ENCODE assay signal across 13 mouse cellular contexts in genomic region chr2:131953711-131954110, GRCm38 (mm10). TPM values are rescaled to one million over a fixed set of nuclear protein-coding genes. Genes with fewer than 3 reads are reported as not detected.
DNase-seq lines count a peak whose midpoint lies in the region; ATAC-seq lines count a peak whose summit lies in the region.
"Had no signal": no experiment of that assay in that cellular context is flagged by ENCODE, and none has a peak within 500 bp of the region (broad histone marks: within the 10 kb centered on the region; RNA-seq: fewer than 3 reads in every experiment).

No protein-coding gene starts in this region.

- peaks cover 66% of the 10 kb centered on the region for H3K27me3 ChIP-seq in hindbrain, embryonic 10.5 days (ENCODE audit: insufficient read depth, poor library complexity, severe bottlenecking)
- H3K27me3 ChIP-seq in hindbrain, embryonic 11.5 days (ENCODE audit: control insufficient read depth, insufficient read depth, low read length) = peaks cover 24% of the 10 kb centered on the region
- H3K27me3 ChIP-seq in midbrain, embryonic 12.5 days = peaks cover 46% of the 10 kb centered on the region
- peaks cover 64% of the 10 kb centered on the region for H3K27me3 ChIP-seq in midbrain, embryonic 10.5 days (ENCODE audit: low read depth, poor library complexity, severe bottlenecking)
- peaks cover 11% of the 10 kb centered on the region for H3K27me3 ChIP-seq in hindbrain, embryonic 16.5 days (replicated peaks; ENCODE audit: control insufficient read depth, insufficient read depth, low read length)
- H3K27me3 ChIP-seq in midbrain, embryonic 16.5 days (ENCODE audit: control insufficient read depth, insufficient read depth, low read depth, low read length) = peaks cover 16% of the 10 kb centered on the region

- no peak overlapping the region for H3K4me2 ChIP-seq in hindbrain, embryonic 11.5 days (replicated peaks; ENCODE audit: low read depth, low read length)
- peak overlapping the region; percentile 37; the same call in 1 of the 2 replicates for H3K4me2 ChIP-seq in midbrain, embryonic 12.5 days (replicated peaks)
- peak overlapping the region; percentile 50; the same call in 1 of the 2 replicates for H3K4me2 ChIP-seq in hindbrain, embryonic 16.5 days (ENCODE audit: low read length)
- H3K4me2 ChIP-seq in midbrain, embryonic 16.5 days (ENCODE audit: low read length) = peak overlapping the region; percentile 45; the same call in 1 of the 2 replicates

- H3K27ac ChIP-seq in hindbrain, embryonic 10.5 days = no peak overlapping the region
- no peak overlapping the region for H3K27ac ChIP-seq in hindbrain, embryonic 11.5 days (ENCODE audit: low read depth, low read length)
- H3K27ac ChIP-seq in midbrain, embryonic 12.5 days (replicated peaks) = no peak overlapping the region
- H3K27ac ChIP-seq in midbrain, embryonic 10.5 days (replicated peaks) = no peak overlapping the region
- no peak overlapping the region for H3K27ac ChIP-seq in hindbrain, embryonic 16.5 days (ENCODE audit: low read depth, low read length)
- no peak overlapping the region for H3K27ac ChIP-seq in midbrain, embryonic 16.5 days (ENCODE audit: low read length)
- H3K27ac ChIP-seq: liver, embryonic 13.5 days had no signal

- ATAC-seq in hindbrain, embryonic 11.5 days (ENCODE audit: low FRiP score) = no peak
- no peak for ATAC-seq in midbrain, embryonic 12.5 days (ENCODE audit: low FRiP score, low read depth)
- ATAC-seq in hindbrain, embryonic 16.5 days = no peak
- no peak for ATAC-seq in midbrain, embryonic 16.5 days
- ATAC-seq: activated CD4-positive, CD25-positive, alpha-beta regulatory T cell, adult 4 months had no signal

- no peak overlapping the region for H3K9ac ChIP-seq in hindbrain, embryonic 11.5 days (ENCODE audit: low read depth, low read length)
- H3K9ac ChIP-seq in midbrain, embryonic 12.5 days (replicated peaks) = no peak overlapping the region
- no peak overlapping the region for H3K9ac ChIP-seq in hindbrain, embryonic 16.5 days (ENCODE audit: low read depth, low read length)
- H3K9ac ChIP-seq in midbrain, embryonic 16.5 days (ENCODE audit: low read depth, low read length) = no peak overlapping the region
- H3K9ac ChIP-seq: liver, embryonic 13.5 days had no signal

- peak overlapping the region; percentile 38; the same call in 1 of the 2 replicates for H3K4me3 ChIP-seq in hindbrain, embryonic 10.5 days
- no peak overlapping the region for H3K4me3 ChIP-seq in hindbrain, embryonic 11.5 days (ENCODE audit: low read depth, low read length)
- no peak overlapping the region for H3K4me3 ChIP-seq in midbrain, embryonic 12.5 days
- H3K4me3 ChIP-seq in midbrain, embryonic 10.5 days = no peak overlapping the region
- H3K4me3 ChIP-seq in hindbrain, embryonic 16.5 days (ENCODE audit: low read length) = no peak overlapping the region
- H3K4me3 ChIP-seq in midbrain, embryonic 16.5 days (ENCODE audit: low read depth, low read length) = no peak overlapping the region
- H3K4me3 ChIP-seq: liver, embryonic 13.5 days had no signal

- H3K36me3 ChIP-seq in hindbrain, embryonic 10.5 days = no peaks in the 10 kb centered on the region
- no peaks in the 10 kb centered on the region for H3K36me3 ChIP-seq in hindbrain, embryonic 11.5 days (ENCODE audit: control insufficient read depth, insufficient read depth, low read length)
- H3K36me3 ChIP-seq in midbrain, embryonic 12.5 days = no peaks in the 10 kb centered on the region
- H3K36me3 ChIP-seq in midbrain, embryonic 10.5 days = no peaks in the 10 kb centered on the region
- no peaks in the 10 kb centered on the region for H3K36me3 ChIP-seq in hindbrain, embryonic 16.5 days (ENCODE audit: control insufficient read depth, insufficient read depth, low read length)
- H3K36me3 ChIP-seq in midbrain, embryonic 16.5 days (ENCODE audit: control insufficient read depth, insufficient read depth, low read length) = no peaks in the 10 kb centered on the region
- H3K36me3 ChIP-seq: liver, embryonic 13.5 days had no signal

- peaks cover 28% of the 10 kb centered on the region for H3K4me1 ChIP-seq in hindbrain, embryonic 10.5 days (replicated peaks)
- no peaks in the 10 kb centered on the region for H3K4me1 ChIP-seq in hindbrain, embryonic 11.5 days (replicated peaks; ENCODE audit: control insufficient read depth, insufficient read depth, low read length)
- 0 out of 2 replicates have a peak, but pooled peaks cover 4% of the 10 kb centered on the region for H3K4me1 ChIP-seq in midbrain, embryonic 12.5 days
- peaks cover 27% of the 10 kb centered on the region for H3K4me1 ChIP-seq in midbrain, embryonic 10.5 days
- H3K4me1 ChIP-seq in hindbrain, embryonic 16.5 days (ENCODE audit: control insufficient read depth, insufficient read depth, low read depth, low read length) = peaks cover 9% of the 10 kb centered on the region; the same call in 1 of the 2 replicates
- peaks cover 4% of the 10 kb centered on the region; the same call in 1 of the 2 replicates for H3K4me1 ChIP-seq in midbrain, embryonic 16.5 days (ENCODE audit: control insufficient read depth, insufficient read depth, low read length)

- DNase-seq in hindbrain, embryonic 10.5 days (ENCODE audit: low spot score) = no peak
- no peak for DNase-seq in hindbrain, embryonic 11.5 days (ENCODE audit: low spot score)
- DNase-seq in midbrain, embryonic 10.5 days (ENCODE audit: low spot score) = no peak
- no peak for DNase-seq in adrenal gland, postnatal 36 days
- DNase-seq in adrenal gland, postnatal 14 days = no peak
- DNase-seq: liver, embryonic 13.5 days; right cerebral cortex, adult 18-20 months; thymus, postnatal 25 days had no signal

- H3K9me3 ChIP-seq in hindbrain, embryonic 10.5 days = no peaks in the 10 kb centered on the region
- H3K9me3 ChIP-seq in hindbrain, embryonic 11.5 days (ENCODE audit: control insufficient read depth, low read length) = no peaks in the 10 kb centered on the region
- no peaks in the 10 kb centered on the region for H3K9me3 ChIP-seq in midbrain, embryonic 12.5 days
- H3K9me3 ChIP-seq in midbrain, embryonic 10.5 days (replicated peaks) = no peaks in the 10 kb centered on the region
- no peaks in the 10 kb centered on the region for H3K9me3 ChIP-seq in hindbrain, embryonic 16.5 days (ENCODE audit: control insufficient read depth, low read length)
- H3K9me3 ChIP-seq in midbrain, embryonic 16.5 days (replicated peaks; ENCODE audit: control insufficient read depth, low read length, poor library complexity, severe bottlenecking) = no peaks in the 10 kb centered on the region
- H3K9me3 ChIP-seq: liver, embryonic 13.5 days had no signal

- 92% methylated on average over 4 of the region's 4 CpGs for WGBS in hindbrain, embryonic 10.5 days
- WGBS in hindbrain, embryonic 11.5 days = 88% methylated on average over 4 of the region's 4 CpGs
- 89% methylated on average over 4 of the region's 4 CpGs for WGBS in midbrain, embryonic 12.5 days
- 91% methylated on average over 4 of the region's 4 CpGs for WGBS in midbrain, embryonic 10.5 days
- WGBS in hindbrain, embryonic 16.5 days = 89% methylated on average over 4 of the region's 4 CpGs
- WGBS in midbrain, embryonic 16.5 days = 92% methylated on average over 4 of the region's 4 CpGs

RNA-seq across cellular contexts. Expression of gene Prnd, which starts 3.0 kb away (rescaled TPM):
- 4.1 and 5.5 TPM in 2 replicates for polyA plus RNA-seq in hindbrain, embryonic 10.5 days (2016; fragmentation: Nextera tagmentation; extraction: Ambion mirVana)
- 6.2 and 8.2 TPM in 2 replicates for polyA plus RNA-seq in hindbrain, embryonic 11.5 days (2014; fragmentation: Nextera tagmentation; extraction: Ambion mirVana)
- 7.4 and 8.1 TPM in 2 replicates for polyA plus RNA-seq in midbrain, embryonic 12.5 days (2016; fragmentation: Nextera tagmentation; extraction: Ambion mirVana)
- polyA plus RNA-seq in midbrain, embryonic 10.5 days (2016; fragmentation: Nextera tagmentation; extraction: Ambion mirVana) = 3.6 and 5.1 TPM in 2 replicates
- polyA plus RNA-seq in hindbrain, embryonic 16.5 days (2015; fragmentation: Nextera tagmentation; extraction: Ambion mirVana) = 8.1 and 12.7 TPM in 2 replicates
- polyA plus RNA-seq in midbrain, embryonic 16.5 days (2015; fragmentation: Nextera tagmentation; extraction: Ambion mirVana) = 8.0 and 10.7 TPM in 2 replicates
- under 1 TPM; 0.20 to 0.70 TPM for total RNA-seq in adrenal gland, postnatal 36 days (2021)
- total RNA-seq in adrenal gland, postnatal 14 days (2021) = 0.98 and 2.8 TPM in 2 replicates
- total RNA-seq: layer of hippocampus, adult 18-20 months had no signal

RNA-seq across cellular contexts. Expression of gene Prn, which starts 44.0 kb away (rescaled TPM):
- not detected in 2 replicates for polyA plus RNA-seq in hindbrain, embryonic 10.5 days (2016; fragmentation: Nextera tagmentation; extraction: Ambion mirVana)
- not detected in 2 replicates for polyA plus RNA-seq in hindbrain, embryonic 11.5 days (2014; fragmentation: Nextera tagmentation; extraction: Ambion mirVana)
- not detected in 2 replicates for polyA plus RNA-seq in midbrain, embryonic 12.5 days (2016; fragmentation: Nextera tagmentation; extraction: Ambion mirVana)
- polyA plus RNA-seq in midbrain, embryonic 10.5 days (2016; fragmentation: Nextera tagmentation; extraction: Ambion mirVana) = not detected in 2 replicates
- 0.26 TPM in 1 of 2 replicates, not detected in the other for polyA plus RNA-seq in hindbrain, embryonic 16.5 days (2015; fragmentation: Nextera tagmentation; extraction: Ambion mirVana)
- not detected in 2 replicates for polyA plus RNA-seq in midbrain, embryonic 16.5 days (2015; fragmentation: Nextera tagmentation; extraction: Ambion mirVana)
- under 1 TPM in 1 of 2 experiments, not detected in 1; 0.13 TPM for total RNA-seq in adrenal gland, postnatal 36 days (2021)
- total RNA-seq in adrenal gland, postnatal 14 days (2021) = 0.79 and 1.1 TPM in 2 replicates
- total RNA-seq: layer of hippocampus, adult 18-20 months had no signal
- polyA plus RNA-seq: activated CD4-positive, CD25-positive, alpha-beta regulatory T cell, adult 4 months; liver, embryonic 13.5 days had no signal

RNA-seq across cellular contexts. Expression of gene Prnp, which starts 44.0 kb away (rescaled TPM):
- polyA plus RNA-seq in hindbrain, embryonic 10.5 days (2016; fragmentation: Nextera tagmentation; extraction: Ambion mirVana) = 21.0 and 43.7 TPM in 2 replicates
- 34.4 and 35.1 TPM in 2 replicates for polyA plus RNA-seq in hindbrain, embryonic 11.5 days (2014; fragmentation: Nextera tagmentation; extraction: Ambion mirVana)
- polyA plus RNA-seq in midbrain, embryonic 12.5 days (2016; fragmentation: Nextera tagmentation; extraction: Ambion mirVana) = 58.9 and 60.1 TPM in 2 replicates
- 18.8 and 32.1 TPM in 2 replicates for polyA plus RNA-seq in midbrain, embryonic 10.5 days (2016; fragmentation: Nextera tagmentation; extraction: Ambion mirVana)
- 153 and 168 TPM in 2 replicates for polyA plus RNA-seq in hindbrain, embryonic 16.5 days (2015; fragmentation: Nextera tagmentation; extraction: Ambion mirVana)
- polyA plus RNA-seq in midbrain, embryonic 16.5 days (2015; fragmentation: Nextera tagmentation; extraction: Ambion mirVana) = 177 and 194 TPM in 2 replicates
- total RNA-seq in adrenal gland, postnatal 36 days (2021) = 100 to 1,000 TPM in 1 of 2 experiments, 10 to 100 TPM in 1; 90.8 to 126 TPM
- total RNA-seq in adrenal gland, postnatal 14 days (2021) = 73.3 and 74.6 TPM in 2 replicates
